Mouse (Mus musculus): Measurements from ENCODE around the gene Jchain. TPM values are rescaled to one million over a fixed set of nuclear protein-coding genes. Genes with fewer than 3 reads are reported as not detected.
A peak's percentile ranks its signal among the peaks of the same experiment; 100 is the strongest.

Jchain gene
- polyA plus RNA-seq (2011; ENCODE audit: insufficient read length, low read depth, missing spikeins) = not detected in 2 replicates

DNA sequence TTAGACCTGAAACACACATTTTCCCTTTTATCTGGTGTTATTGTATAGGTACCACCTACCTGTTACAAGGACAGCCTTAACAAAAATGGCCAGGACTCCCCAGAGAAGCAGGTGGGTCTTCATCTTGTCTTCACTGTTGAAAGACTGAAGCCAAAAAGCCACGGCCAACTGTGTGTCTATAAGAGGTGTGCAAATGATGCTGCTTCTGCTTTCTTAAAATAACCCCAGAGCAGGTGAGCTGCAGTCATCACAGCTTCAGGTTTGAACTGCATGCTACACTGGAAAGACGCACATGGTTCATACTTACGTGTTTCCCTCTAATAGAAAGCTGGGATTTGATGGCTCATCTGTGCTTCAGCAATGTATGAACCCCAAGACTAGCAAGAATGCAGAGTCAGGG, at the start of gene Jchain:
TSS of gene Jchain (minus strand) at position 235 of the 400 bp plus-strand sequence.
- TF ChIP-seq CTCF (IDR thresholded peaks at IDR 0.05; ENCODE audit: borderline replicate concordance, insufficient read depth, low read length) (no peak), POLR2A (IDR thresholded peaks at IDR 0.05; ENCODE audit: low read depth, low read length) (no peak)
- Histone ChIP-seq H3K4me1 (ENCODE audit: control insufficient read depth, insufficient read depth, low read length) (no peaks in the 10 kb centered on the region), H3K27ac (ENCODE audit: insufficient read depth, low read length) (no peak within 1 kb of the TSS), H3K4me3 (ENCODE audit: insufficient read depth, low read length) (no peak within 1 kb of the TSS)

DNA sequence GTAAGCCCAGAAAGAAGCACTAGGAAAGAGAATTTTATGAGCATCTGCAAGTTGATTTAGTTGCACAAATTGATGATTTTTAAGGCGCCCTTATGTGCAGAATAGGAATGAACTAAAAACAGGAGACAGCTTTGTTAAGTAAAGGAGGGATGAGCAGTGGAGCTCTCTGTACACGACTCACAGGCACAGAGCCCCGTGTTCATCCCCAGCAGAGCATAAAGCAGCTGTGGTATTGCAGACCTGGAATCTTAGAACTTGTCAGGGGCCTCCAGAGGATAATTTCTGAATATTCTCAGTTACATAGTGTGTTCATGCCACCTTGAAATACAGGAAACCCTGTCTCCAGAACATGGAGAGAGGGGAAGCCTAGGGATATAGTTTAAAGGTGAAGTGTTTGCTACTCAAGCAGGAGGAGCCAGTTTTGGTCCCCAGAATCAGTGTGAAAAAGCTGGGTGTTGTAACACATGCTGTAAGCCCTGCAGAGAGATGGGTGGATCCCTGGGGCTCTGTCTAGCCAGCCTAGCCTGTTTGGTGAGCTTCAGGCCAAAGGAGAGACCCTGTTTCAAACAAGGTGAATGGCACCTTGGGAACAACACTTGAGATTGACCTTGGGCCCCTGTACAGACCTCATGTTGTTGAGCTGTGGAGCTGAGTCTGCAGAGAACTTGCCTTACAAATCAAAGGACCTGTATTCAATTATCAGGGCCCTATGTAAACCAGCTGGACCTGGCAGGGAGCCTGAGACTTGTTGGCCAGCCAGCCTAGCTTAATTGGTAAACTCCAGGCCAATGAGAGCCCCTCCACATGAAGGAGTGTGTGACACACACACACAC, 48.0 kb upstream of the Jchain start:
- no peaks in the 10 kb centered on the region for H3K4me1 ChIP-seq (ENCODE audit: control insufficient read depth, insufficient read depth, low read length)
- H3K4me3 ChIP-seq (ENCODE audit: insufficient read depth, low read length) = no peak overlapping the region
- no peak overlapping the region for H3K27ac ChIP-seq (ENCODE audit: insufficient read depth, low read length)
- TF ChIP-seq POLR2A (IDR thresholded peaks at IDR 0.05; ENCODE audit: low read depth, low read length) (no peak), CTCF (IDR thresholded peaks at IDR 0.05; ENCODE audit: borderline replicate concordance, insufficient read depth, low read length) (no peak)

DNA sequence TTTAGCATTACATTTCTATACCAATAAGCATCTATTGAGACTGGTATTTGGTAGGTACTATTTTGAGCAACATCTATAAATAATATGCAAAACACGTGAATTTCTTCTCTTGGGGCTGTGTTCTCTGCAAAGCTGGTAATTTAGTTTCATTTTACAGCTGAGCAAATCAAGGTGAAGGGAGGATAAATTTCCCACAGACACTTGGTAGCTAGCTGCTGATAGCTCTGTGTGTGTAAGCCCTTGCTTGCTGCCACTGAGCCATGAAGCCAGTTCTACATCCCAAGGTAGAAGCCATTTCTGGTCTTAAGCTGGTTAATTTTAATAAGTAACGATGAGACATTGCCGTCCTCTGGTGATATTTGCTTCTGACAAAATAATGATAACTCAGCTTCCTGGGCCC, 47.1 kb upstream of the Jchain start:
- Histone ChIP-seq H3K4me1 (ENCODE audit: control insufficient read depth, insufficient read depth, low read length) (no peaks in the 10 kb centered on the region), H3K27ac (ENCODE audit: insufficient read depth, low read length) (no peak overlapping the region), H3K4me3 (ENCODE audit: insufficient read depth, low read length) (no peak overlapping the region)
- TF ChIP-seq POLR2A (IDR thresholded peaks at IDR 0.05; ENCODE audit: low read depth, low read length) (no peak), CTCF (IDR thresholded peaks at IDR 0.05; ENCODE audit: borderline replicate concordance, insufficient read depth, low read length) (no peak)

DNA sequence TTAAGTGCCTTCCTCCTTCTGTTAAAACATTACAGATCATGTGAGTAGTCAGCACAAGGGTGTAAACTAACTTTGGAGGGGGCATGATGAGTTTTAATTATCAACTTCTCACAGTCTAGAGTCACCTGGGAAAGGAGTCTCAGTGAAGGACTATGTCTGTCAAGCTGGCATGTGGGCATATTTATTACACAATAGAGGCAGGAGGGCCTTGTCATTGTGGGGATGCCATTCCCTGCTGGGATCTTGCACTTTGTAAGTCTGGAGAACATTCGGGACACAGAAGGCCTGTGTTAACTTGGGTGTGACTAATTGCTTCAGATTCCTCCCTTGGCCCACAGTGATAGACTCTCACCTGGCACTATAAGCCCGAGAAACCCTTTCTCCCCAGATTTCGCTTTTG, 41.9 kb upstream of the Jchain start:
- TF ChIP-seq POLR2A (IDR thresholded peaks at IDR 0.05; ENCODE audit: low read depth, low read length) (no peak), CTCF (IDR thresholded peaks at IDR 0.05; ENCODE audit: borderline replicate concordance, insufficient read depth, low read length) (no peak)
- no peaks in the 10 kb centered on the region for H3K4me1 ChIP-seq (ENCODE audit: control insufficient read depth, insufficient read depth, low read length)
- no peak overlapping the region for H3K4me3 ChIP-seq (ENCODE audit: insufficient read depth, low read length)
- no peak overlapping the region for H3K27ac ChIP-seq (ENCODE audit: insufficient read depth, low read length)

DNA sequence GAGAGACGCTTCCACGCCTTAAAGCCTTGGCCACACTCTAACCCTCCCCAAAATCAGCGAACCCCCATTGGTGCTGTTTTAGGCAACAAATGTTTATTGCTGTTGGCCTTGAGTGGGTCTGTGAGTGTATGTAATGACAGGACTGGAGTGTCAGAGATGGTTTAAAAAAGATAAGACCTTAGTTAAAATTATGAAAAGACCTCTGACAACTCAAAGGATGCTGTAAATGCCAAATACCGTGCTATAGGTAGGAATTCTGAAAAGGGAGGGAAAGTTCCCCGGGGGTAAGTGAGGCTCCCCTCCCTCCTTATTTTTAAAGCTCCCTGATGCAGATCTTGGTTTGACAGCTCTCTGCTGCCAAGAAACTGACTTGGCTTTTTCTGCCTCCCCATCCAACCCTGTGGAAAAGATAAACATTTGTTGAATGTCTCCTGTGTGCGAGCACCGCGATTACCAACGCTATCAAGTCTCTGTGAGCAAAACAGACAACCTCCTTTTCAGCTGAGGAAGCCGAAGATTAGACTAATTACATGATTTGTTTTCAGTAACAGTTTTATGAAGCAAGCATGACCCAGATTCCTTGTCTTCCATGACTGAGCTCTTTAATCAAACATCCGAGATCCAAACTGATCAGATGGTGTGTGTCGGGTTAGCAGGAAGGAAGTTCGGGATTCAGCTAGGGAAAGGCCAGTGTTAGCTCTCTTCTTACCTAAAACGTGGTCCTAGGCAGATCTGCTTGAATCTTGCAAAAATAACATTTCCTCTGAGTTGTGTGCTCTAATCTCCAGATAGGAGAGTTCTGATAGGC, 38.5 kb upstream of the Jchain start:
- Histone ChIP-seq H3K4me1 (ENCODE audit: control insufficient read depth, insufficient read depth, low read length) (no peaks in the 10 kb centered on the region; the same call in 1 of the 2 replicates), H3K4me3 (ENCODE audit: insufficient read depth, low read length) (peak overlapping the region; percentile 79), H3K27ac (ENCODE audit: insufficient read depth, low read length) (peak overlapping the region; percentile 13; the same call in 1 of the 2 replicates)
- TF ChIP-seq POLR2A (IDR thresholded peaks at IDR 0.05; ENCODE audit: low read depth, low read length) = no peak
- TF ChIP-seq CTCF (IDR thresholded peaks at IDR 0.05; ENCODE audit: borderline replicate concordance, insufficient read depth, low read length) = no peak

DNA sequence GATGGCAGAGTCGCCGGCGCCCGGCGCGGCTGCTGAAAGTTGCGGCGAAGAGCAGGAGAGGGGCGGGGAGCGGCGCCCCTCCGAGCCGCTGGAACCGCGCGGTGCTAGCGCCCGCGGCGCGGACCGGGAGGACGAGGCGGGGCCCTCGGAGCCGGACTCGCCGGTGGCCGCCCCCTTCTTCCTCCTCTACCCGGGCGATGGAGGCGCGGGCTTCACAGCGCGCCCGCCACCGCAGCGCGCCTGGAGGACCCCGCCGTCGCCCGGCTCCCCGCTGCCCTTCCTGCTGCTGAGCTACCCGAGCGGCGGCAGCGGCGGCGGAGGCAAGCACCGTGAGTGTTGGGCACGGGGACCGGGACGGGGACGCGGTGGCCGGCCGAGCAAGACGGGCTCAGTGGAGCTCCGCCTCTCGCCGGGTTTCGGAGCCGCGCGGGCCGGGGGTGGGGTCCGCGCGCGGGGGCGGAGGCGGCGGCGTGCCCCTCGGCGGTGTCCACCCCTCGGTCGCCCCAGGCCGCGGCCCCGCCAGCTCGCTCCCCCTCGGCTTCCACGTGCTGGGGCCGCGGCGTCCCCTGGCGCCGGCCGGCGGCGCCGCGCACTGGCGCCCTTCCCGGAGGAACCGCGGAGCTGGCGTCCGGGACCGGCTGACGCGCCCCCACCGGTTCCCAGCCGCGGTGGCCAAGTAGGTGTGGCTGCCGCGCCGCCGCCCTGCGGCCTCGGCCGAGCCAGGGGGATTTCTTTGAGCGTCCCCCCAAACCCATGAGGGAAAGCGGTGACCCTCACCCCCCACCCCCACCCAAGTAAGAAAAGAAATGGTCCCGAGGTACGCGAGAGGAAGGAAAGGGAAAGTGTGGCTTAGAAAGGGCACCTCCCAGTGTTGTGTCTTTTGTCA, 37.7 kb upstream of the Jchain start:
- peak overlapping the region; percentile 72 for H3K27ac ChIP-seq (ENCODE audit: insufficient read depth, low read length)
- TF ChIP-seq POLR2A (IDR thresholded peaks at IDR 0.05; ENCODE audit: low read depth, low read length) = peak; percentile 22; the same call in 1 of the 2 replicates
- TF ChIP-seq CTCF (IDR thresholded peaks at IDR 0.05; ENCODE audit: borderline replicate concordance, insufficient read depth, low read length) = no peak
- no peaks in the 10 kb centered on the region; the same call in 1 of the 2 replicates for H3K4me1 ChIP-seq (ENCODE audit: control insufficient read depth, insufficient read depth, low read length)
- H3K4me3 ChIP-seq (ENCODE audit: insufficient read depth, low read length) = peak overlapping the region; percentile 79

DNA sequence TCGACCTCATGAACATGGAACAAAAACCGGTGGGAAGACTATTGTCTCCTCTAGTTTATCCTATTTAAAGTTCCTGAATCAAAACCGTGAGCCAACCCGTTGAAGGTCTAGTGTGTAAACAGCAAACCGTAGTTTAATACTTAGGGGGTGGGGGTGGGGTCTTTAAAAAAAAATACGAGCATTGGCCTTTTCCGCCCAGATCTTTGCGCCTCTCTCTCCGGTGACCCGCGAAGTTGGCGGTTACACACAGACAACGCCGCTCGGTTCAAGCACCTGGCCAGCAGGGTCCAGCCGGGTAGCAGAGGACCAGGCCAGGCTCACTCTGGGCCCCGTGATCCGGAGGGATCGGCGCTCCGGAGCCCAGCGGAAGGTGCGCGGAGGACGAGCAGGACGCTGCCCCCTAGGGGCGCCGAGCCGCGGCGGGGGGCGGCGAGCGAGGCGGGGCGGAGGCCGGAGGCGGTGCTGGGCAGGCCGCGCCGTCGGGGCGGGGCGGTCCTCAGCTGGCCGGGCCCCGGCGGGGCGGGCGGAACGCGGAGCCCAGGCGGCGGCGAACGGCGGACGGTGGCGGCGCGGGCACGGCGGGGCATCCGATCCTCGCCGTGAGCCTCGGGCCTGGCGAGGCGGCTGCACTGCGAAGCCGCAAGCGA, 36.9 kb upstream of the Jchain start, which contains the start of gene Rufy3:
TSS of gene Rufy3 (plus strand) at position 540 of the 647 bp plus-strand sequence.
- Histone ChIP-seq H3K27ac (ENCODE audit: insufficient read depth, low read length) (peak within 1 kb of the TSS; percentile 72), H3K4me1 (ENCODE audit: control insufficient read depth, insufficient read depth, low read length) (no peaks in the 10 kb centered on the region; the same call in 1 of the 2 replicates)
- TF ChIP-seq POLR2A (IDR thresholded peaks at IDR 0.05; ENCODE audit: low read depth, low read length) (peak; percentile 73), CTCF (IDR thresholded peaks at IDR 0.05; ENCODE audit: borderline replicate concordance, insufficient read depth, low read length) (no peak)

DNA sequence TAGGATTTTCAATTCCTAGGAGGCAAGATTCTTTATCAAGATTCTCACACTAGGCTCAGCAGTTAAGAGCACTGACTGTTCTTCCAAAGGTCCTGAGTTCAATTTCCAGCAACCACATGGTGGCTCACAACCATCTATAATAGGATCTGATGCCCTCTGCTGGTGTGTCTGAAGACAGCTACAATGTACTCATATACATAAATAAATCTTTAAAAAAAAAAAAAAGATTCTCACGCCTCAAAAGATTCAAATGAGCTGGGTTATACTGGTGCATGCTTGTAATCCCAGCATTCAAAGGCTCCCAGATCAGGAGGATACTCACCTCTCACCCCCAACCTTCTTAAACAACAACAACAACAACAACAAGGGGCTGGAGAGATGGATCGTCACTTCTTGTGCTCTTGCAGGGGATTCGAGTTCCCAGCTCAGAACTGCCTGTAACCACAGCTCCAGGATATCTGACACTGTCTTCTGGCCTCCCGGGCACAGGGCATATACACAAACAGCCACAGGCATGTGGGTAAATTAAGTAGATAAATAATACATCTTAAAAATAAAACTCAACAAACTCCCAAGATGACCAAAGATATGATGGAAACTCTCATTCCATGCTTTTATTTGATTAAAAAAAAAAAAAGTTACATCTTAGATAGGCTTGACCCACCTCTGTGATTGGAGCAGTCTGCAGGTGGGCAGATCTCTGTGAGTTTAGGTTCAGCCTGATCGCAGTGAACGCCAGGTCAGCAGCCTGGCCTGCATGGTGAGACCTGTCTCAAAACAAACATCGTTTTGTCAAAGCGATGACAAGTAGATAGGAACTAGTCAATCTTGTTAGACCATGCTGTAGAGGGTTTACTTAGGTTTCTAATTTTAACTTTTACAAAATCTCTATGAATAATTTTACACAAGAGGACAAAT, 35.4 kb upstream of the Jchain start:
- TF ChIP-seq CTCF (IDR thresholded peaks at IDR 0.05; ENCODE audit: borderline replicate concordance, insufficient read depth, low read length) (no peak), POLR2A (IDR thresholded peaks at IDR 0.05; ENCODE audit: low read depth, low read length) (no peak)
- no peak overlapping the region for H3K27ac ChIP-seq (ENCODE audit: insufficient read depth, low read length)
- H3K4me1 ChIP-seq (ENCODE audit: control insufficient read depth, insufficient read depth, low read length) = no peaks in the 10 kb centered on the region; the same call in 1 of the 2 replicates
- no peak overlapping the region for H3K4me3 ChIP-seq (ENCODE audit: insufficient read depth, low read length)

More for the DNA sequence above, 36.9 kb upstream of the Jchain start, which contains the start of gene Rufy3:
- H3K4me3 ChIP-seq (ENCODE audit: insufficient read depth, low read length) = peak within 1 kb of the TSS; percentile 79

Data from embryonic fibroblast, embryonic 13.5 days (primary cell).